Mouse (Mus musculus) 3T3-L1 (cell line): ENCODE measurements around the gene Isyna1.

ENCODE experiments used
- DNase-seq: peaks from one replicate; pipeline ENCODE4 v3.0.0-alpha.2; 2015; ENCODE audit warnings: low read depth, low spot score

Isyna1 gene

DNA sequence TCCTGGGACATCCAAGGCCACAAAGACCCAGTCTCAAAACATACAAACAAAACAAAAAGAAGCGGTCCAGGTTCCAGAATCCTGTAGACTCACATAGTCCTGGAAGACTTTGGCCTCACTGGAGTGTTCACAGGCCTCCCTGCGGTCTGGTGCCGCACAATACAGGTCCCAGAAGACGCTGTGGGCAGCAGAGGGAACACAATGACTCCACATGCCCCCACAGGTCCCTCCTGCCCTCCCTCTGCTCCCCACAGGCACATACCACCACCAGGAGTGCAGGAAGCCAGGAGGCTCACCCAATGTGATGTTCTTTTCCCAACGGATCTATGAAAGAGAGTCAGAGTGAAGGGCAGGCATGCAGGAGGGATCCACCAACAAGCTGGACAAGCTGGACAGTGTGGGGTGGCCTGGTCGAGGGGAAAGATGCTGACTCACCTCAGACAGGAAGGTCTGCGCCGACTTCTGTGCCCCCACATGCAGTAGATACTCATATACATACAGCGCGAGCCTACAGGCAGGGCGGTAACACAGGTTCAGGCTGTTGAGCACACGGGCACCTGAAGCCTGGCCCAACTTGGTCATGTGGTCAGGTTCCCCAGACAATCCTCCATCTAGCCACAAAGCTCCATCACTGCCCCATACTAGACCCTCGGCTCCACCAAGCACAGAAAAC lies 8.1 kb downstream of the Isyna1 start:
- no peak for DNase-seq

DNA sequence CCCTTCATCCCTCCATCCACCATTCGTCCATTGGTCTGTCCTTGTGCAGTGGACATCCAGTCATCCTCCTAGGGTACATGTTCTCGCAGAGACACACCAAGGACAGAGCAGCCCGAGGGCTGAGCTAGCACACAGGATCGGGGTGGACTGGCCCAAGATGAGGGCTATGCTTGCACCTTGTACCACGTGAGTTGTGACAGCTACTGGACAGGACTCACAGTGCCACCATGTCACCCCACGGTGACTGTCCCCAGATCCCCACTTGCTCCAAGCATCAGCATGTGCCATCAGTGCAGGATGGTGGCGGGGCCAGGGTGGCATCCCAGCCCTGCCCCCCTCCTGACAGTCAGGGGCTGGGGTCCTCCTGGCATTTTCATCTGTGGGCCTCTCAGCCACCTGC lies 10.4 kb downstream of the Isyna1 start:
- no peak for DNase-seq

DNA sequence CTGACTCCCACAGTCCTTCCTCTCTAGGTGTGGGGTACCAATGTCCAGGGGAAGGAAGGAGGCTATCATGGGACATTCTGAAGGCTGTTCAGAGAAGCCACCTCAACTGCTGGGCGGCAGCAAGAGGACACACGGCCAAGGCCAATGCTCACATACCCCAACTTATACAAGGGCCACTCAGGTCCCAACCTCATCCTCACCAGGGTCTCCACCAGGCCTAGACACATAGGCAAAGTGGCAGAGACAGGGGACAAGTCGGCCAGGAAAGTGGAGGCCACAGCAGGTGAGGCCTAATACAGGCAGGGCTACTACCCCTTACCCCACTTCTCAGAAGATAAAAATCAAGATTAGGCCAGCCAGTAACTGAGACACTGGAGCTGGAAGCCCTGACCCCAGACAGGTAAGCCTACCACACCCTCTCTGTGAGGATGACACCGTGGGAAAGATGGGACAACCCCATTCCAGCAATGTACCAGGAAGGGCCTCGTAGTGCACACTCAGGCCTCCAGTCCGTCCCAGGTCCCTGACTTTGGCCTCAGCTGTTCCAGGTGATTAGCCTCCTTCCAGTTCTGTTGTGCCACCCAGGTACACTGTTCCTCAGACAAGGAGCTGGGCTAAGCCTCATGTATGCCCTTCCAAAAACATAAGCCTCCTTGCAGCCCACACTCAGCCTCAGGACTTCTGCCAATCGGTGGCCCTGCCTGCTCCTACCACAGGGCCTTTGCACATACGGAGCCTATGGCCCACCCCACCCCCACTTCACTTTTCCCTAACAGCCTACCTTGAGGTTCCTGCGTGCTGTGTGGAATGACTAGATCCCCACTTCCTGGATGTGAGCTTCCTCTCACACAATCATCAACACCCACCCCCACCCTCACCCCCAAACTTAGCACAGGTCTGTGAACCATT lies 12.0 kb downstream of the Isyna1 start:
- DNase-seq, result no peak

DNA sequence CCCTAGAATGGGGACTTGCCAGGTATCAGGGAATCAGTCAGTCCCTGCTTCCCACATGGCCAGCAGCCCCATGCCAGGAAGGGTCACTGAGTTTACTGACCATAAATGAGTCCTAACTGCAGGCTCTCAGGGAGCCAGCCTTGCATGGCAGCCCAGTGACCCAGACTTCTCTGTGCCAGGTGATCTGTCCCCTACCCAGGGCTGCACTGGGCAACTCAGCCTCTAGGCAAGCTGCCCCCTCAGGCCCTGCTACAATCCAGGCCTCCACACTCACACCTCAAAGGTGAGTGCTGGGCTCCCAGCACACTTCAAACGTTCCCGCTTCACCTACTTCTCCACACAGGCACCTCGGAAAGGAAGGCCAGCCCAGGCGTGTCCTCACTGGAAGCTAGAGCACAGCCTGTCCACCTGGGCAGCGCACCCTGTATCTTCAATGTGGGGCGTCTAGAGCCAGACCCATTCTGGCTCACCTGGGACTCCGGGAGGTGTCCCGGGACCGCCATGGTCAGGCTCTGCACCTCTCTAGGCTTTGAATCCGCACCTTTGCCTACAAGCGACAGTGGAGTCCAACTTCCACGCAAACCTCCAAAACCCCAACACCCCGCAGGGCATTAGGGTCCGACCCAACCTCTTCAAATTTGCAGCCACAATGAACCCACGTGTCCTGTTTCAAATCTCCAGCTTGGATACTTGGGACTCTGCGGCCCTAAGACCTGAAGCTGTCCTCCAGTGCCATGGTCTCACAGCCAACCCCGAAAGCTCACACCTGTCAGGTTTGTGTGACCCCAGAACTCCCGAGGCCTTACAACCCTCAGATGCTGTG lies 12.8 kb downstream of the Isyna1 start:
- DNase-seq, result no peak

DNA sequence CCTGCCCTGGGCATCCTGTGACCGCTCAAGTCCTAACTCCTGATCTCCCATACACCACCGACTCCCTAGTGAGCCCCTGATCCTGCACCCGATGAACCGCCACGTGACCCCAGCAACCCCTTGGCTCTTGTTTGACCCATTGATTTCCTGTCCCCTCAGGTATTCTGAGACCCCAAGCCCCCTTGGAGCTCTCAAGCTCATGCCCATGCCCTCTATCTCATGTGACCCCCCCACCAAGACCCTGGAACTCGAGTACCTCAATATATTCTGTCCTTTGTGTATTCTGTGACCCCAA lies 13.4 kb downstream of the Isyna1 start:
- peak; percentile 40 for DNase-seq

DNA sequence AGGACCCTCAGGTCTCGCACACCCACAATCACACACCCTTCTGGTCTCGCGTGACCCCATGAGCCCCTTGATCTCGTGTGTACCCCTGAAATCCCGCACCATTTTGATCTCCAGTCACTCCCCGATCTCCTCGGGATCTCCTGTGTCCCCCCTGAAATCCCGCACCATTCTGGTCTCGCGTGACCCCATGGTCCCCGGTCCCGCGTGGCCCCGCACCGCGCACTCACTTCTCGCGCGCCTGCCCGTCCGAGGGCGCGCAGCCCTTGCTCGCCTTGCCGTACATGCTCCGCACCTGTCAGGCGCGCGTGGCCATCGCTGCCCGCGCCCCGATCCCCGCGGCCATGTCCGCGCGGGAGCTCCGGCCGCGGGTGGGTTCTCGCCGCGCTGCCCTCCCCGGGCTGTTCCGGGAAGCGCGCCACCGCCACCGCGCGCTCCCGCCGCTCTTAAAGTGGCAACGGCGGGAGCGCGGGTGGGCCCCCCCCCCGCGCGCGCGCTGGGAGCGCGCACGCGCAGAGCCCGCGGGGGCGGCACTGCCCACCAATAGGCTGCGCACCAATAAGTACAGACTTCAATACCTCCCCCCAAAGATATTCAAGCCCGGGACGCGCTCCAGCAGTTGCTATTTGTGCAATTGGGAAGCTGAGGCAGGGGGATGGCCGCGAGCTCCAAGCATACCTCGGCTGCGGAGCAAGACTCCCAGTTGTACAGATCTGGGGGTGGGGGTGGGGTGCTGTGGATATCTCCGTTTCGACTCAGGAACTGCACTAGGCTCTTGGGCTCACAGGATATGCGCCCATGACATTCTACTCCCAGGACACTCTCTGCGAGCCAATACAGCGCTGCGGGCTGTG lies 13.9 kb downstream of the Isyna1 start:
- DNase-seq, result peak; percentile 79

DNA sequence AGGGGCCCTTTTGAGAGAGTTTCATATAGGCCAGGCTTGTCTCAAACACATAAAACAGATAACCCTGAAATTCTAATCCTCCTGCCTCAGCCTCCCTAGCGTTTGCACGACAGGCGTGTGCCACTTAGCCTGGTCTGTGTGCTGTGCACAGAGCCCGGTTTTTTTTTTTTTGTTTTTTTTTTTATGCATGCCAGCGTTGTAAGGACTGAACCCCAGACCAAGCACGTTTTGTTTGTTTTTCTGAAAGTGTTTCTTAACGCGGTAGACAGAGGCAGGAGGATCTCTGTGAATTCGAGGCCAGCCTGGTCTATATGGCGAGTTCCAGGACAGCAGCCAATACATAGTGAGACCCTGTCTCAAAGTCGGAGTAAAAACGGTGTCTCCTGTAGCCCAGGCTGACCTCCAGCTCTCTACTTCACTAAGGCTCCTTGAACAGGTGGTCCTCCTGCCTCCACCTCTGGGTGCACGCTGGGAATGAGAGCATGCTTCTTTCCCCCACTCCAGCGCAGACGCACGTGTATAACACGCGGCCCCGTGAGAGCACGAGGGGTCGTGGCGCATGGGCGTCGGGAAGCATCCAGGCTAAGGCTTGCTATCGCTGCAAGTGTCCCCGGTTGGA lies 14.7 kb downstream of the Isyna1 start, which contains the start of gene Ssbp4:
Ssbp4 (minus strand) TSS at position 124 of the 619 bp plus-strand sequence.
- DNase-seq, result peak; percentile 55

DNA sequence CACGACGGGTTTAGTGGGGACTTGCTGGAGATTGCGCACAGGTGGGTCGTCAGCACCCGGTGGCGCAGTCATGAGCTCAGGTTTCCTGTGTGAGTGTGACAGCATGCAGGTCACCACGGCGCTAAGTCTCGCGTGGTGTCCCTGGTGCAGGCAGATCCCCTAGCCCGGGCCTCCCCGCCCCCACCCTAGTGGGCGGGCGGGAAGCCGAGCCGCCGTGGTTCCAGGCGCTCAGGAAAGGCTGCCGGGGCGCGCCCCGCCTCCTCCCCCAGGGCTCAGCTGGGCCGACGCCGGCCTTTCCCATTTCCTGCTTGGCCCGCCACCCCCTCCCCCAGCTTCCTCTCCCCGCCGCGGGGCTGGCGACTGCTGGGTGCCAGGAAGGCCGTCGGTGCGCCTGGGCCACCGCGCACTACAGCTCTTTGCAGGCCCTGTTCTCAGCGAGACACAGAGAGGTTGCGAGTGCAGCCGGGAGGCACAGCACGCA lies 15.2 kb downstream of the Isyna1 start:
- DNase-seq, result peak; percentile 93

DNA sequence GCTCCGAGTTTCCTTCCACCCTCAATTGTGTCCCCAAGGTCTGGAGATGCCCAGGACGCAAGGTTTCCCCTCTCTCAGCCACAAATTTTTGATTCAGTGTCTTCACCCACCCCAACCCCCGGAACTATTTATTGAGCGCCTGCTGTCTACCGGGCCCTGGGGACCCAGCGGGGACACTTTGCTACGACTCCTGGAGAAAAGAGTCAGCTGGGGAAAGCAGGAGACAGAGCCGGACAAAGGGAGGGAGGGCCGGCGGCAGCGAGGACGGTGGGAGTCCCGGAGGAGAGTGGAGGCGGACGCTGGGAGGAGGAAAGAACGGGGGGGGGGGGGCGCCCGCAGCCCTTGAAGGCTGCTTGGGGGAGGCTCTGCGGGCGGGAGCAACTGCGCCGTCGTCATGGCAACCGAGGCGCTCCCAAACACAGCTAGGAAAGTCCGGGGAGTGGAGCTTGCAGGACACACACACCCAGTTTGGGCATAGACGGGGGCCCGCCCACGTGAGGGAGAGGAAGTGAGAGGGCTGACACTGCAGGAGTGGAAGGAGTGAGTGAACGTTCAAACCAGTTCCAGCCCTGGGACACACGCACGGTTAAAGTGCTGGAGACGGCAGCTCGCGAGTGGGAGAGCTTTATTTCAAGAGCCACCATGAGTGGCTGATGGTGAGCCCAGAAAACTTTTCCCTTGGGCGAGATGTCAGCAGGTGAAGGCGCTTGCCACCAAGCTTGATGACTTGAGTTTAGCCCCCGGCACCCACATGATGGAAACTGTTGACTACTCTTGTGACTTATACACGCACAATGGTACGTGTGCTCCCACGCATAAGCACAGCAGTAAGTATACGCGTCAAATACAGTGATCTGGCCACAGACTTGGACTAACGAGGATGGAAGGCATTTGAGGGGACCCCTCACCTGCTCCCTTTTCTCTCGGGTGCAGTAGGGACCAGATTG lies 15.9 kb downstream of the Isyna1 start:
- peak; percentile 100 for DNase-seq

DNA sequence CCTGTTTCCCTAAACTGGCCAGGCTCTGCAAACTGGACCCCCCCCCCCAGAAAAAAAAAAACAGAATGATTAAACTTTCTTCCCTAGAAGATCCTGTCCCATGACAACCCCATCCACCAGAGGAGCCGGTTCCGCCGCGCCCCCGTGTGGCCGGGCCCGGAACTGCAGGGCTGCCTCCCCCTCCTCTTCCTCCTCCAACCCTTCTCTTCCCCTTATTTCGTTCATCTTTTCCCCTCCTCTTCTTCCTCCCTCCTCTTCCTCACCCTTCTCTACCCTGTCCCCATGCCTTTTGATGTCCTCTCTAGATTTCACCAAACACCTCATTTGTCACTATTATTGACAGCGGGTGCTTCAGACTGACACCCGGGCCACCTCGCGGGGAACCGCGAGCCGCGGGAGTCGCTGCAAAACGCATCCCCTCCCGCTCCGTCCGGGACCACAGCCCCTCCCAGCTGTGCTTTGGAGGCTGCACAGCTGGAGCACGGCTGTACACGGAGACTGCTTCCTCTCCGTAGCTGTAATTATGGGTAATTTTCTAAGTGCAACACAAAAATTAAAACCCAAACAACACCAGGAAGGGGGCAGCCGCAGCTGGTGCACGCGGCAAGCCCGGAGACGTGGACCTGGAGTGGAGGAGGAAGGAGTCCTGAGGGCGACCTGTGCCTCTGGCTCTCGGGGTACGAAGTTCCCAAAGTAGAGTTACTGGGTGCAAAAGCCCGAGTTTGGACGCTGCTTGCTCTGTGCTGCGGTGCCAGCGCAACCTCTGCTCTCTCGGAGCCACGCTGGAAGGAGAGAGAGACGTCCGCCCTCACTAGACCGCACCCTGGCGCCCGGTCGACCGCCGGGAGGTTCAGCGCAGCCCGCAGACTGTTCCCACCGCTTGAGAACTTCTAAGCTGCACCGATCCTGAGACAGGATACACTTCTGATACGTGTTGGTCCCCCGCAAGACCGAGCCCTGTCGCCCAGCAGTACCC lies 16.9 kb downstream of the Isyna1 start:
- DNase-seq, result peak; percentile 92

DNA sequence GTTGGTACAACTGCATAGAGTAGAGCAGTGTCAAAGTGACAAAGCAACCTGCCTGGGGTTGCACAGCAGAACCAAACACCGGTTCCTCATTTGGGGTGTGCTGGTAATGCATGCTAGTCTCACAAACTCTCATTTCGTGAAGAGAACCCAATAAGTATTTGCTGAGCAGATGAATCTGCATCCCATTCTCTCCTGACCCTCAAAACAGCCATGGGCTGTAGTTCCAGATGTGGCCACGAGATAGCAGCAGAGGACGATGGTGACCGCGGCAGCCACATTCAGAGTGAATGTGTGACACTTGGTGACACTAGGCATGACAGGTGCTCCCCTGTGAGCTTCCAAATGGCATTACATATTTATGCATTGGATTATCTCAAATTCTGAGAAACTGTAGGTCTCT lies 17.7 kb downstream of the Isyna1 start:
- peak; percentile 93 for DNase-seq

DNA sequence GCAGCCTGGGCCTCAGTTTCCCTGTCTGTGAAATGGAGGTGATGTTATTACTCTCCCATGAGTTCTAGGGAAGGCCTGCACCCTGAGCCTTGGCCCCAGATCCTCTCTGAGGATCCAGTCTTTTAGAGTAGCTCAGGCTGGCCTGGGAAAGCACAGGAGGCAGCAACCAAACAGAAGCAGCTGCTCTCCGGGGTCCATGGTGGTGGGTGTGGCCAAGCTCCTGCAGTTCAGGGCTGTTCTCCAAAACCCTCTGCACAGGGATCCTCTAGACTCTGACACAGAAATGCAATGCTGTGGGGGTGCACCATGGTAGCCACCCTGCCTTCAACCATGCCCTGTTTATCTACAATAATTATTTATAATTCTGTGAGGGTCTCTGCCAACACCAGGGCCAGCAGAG lies 19.6 kb downstream of the Isyna1 start:
- DNase-seq, result no peak

DNA sequence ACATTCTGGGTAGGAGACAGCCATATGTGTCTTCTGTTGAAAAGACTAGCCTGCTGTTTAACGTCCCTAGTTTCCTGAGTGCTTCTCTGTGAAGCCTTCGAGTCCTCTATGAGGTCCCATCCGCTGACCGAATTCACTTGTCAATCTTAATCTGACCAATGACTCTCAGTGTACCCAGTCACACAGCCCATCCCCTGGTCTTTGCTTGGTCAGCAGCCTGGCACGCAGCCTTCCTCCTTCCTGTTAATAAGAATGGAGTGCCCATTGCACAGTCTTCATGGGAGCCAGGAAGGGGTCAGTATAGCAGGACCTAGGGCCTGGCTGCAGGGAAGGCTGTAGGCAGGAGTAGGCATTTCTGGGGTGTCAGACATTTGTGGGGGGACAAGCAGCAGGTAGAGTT lies 20.3 kb downstream of the Isyna1 start:
- DNase-seq, result no peak

DNA sequence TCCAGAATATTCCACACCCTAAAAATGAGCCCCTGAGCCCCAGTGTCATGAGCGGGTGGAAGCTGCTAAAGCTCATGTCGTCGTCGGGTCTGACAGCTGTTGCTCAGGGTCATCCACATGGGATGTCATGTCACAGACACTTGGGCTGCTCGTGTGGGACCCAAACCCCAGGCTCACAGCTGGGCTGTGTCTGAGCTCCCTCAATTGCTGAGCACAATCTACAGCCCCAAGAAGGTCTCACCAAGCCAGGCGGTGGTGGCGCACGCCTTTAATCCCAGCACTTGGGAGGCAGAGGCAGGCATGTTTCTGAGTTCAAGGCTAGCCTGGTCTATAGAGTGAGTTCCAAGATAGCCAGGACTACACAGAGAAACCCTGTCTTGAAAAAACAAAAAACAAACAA lies 21.1 kb downstream of the Isyna1 start:
- DNase-seq, result no peak

DNA sequence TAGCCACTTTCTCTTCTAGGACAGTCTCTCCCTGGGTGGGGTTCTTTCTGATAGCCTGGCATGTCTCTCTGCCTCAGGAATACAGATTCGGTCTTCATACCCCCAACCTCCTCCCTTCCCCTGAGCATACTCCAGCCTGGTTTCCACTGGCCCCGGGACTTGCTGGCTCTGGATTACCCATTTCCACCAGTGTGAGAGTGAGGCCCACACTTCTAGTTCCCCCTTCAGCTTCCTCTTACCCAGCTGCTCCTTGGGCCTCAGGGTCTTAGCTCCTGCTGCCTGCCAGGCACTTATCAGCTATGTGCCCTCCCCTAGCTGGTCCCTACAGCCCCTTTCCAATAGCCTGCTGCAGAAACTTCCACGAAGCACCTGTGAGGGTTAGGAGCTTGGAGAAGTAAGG lies 21.7 kb downstream of the Isyna1 start, which contains the start of gene Lrrc25:
Lrrc25 (plus strand) TSS at position 262 of the 400 bp plus-strand sequence.
- DNase-seq, result no peak

DNA sequence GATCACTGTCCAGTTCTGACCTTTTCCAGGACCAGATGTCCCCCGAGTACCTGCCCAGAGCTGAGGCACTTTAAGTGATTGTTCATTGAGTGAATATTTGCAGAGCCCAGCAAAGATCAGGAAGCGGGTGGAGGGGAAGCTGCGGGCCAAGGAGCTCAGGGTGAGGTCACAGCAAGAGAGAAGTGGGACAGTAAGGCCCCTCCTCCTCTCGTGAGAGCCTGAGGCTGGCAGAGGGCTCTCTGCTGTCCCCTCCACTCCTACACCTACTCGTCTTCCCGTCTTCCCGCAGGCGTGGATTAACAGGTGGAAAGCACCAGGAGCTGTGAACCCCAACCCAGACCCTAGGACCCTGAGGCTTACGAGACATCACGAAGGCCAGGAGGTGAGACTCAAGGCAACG lies 22.5 kb downstream of the Isyna1 start:
- DNase-seq, result no peak

DNA sequence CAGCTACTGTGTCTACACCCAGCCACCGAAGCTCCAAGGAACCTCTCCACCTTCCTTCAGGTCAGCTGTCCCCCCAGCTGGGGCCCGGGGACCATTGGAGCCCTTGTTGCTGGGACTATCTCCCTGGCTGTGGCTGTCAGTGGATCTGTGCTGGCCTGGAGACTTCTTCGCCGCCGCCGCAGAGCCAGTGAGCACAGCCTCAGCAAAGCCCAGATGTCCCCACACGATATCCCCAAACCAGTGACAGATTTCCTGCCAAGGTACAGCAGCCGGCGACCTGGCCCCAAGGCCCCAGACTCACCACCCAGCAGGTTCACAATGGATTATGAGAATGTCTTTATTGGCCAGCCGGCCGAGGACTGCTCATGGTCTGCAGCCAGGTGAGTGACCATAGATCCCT lies 23.8 kb downstream of the Isyna1 start:
- DNase-seq, result no peak

DNA sequence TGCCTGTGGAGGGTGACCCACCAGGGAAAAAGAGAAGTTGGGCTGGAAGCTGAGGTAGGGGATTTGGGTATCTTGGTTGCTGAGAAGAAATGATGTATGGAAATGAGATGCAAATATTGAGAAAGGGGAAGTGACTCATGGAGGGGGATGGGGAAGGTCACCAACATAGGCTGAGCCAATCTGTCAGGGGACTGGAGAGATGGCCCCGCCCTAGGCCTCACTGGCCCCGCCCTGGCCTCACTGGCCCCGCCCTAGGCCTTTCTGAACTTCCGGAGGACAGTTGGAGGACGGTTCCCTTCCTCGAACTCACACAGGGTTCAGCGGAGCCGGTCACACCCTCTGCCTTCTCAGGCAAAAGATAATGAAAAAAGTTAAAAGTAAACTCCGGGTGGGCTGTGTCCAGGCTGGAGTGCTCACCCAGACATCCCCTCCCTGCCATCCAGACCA lies 24.7 kb downstream of the Isyna1 start:
- peak; percentile 64 for DNase-seq
